Mouse (Mus musculus) bone marrow macrophage, adult 2 months (primary cell): ENCODE results near the gene Actl6b. TPM values are rescaled to one million over a fixed set of nuclear protein-coding genes. Genes with fewer than 3 reads are reported as not detected.

Experiments
- H3K27ac ChIP-seq: 2 replicates; pipeline ENCODE4 v1.5.1; 2012; ENCODE audit warnings: low read depth, low read length; ENCODE audit not compliant: insufficient read depth
- H3K4me1 ChIP-seq: 2 replicates; pipeline ENCODE4 v1.6.1; 2012; ENCODE audit warnings: low read length; ENCODE audit not compliant: control insufficient read depth, insufficient read depth
- H3K4me3 ChIP-seq: 2 replicates; pipeline ENCODE4 v1.5.1; 2012; ENCODE audit warnings: mild to moderate bottlenecking, low read length, moderate library complexity; ENCODE audit not compliant: insufficient read depth
- CTCF ChIP-seq: IDR thresholded peaks from 2 replicates; pipeline ENCODE4 v1.5.1; 2012; ENCODE audit warnings: low read depth, mild to moderate bottlenecking, low read length, moderate library complexity
- POLR2A ChIP-seq: IDR thresholded peaks from 2 replicates; pipeline ENCODE4 v1.6.1; 2012; ENCODE audit warnings: mild to moderate bottlenecking, low read depth, low read length, borderline replicate concordance
- polyA plus RNA-seq: library from polyadenylated mRNA; stranded (reverse); fragments of >200 nt; gene quantifications from 2 replicates; pipeline ENCODE4 v1.2.4, GENCODE M21; 2012; ENCODE audit not compliant: missing spikeins, insufficient read depth, insufficient read length

Actl6b gene
- polyA plus RNA-seq, 1 experiment: not detected

DNA sequence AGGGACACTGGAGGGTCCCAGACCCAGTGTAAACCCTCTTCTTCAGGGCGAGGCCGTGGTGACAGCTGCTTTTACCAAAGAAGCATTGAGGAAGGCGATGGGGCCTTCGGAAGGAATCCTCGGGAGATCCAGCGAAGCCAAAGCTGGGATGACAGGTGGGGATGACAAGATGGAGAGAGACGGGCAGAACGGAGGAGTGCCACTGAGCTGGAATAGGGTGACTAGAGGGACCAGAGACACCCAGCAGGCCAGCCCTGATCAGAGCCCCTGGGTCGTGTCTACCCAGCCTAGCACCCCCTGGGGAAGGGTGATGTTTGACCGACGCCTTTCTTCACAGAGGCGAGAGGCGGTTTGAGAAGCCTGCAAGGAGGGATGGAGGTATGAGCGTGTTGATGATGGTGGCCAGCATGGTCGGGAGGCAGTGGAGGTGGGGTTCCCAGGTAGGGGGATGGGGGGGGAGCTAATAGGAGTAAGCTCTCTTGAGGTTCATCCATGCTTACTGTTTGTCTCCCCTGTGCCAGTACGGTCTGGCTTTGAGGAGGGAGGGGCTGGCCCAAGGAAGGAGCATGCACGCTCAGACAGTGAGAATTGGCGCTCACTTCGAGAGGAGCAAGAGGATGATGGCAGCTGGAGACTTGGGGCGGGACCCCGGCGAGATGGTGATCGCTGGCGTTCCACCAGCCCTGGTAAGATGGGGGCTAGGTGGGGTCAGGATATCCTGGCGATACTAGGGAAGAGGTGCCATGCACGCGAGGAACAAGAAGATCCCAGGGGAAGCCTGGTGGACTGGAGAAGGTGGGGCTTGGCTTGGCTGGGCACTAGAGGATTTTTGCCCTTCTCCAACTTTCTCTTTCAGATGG is 33.4 kb upstream of the Actl6b start:
- Histone ChIP-seq H3K4me1 (no peaks in the 10 kb centered on the region), H3K4me3 (no peak overlapping the region), H3K27ac (no peak overlapping the region)
- TF ChIP-seq CTCF: no peak

DNA sequence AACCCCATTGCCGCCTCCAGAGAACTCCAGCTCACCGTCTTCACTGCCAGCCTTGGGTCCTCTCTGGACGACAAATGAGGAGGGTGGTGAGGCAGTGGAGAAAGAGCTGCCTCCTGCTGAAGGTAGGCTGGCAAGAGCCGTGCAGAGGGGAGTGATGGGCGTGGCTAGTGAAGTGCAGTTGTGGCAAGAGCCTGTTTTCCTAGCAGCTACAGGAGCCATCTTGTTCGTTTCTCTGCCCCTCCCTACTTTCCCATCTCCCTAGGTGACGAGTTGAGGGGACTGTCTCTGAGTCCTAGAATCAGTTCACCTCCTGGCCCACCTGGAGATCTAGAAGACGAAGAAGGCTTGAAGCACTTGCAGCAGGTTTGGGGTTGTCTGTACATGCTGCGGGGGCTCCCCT is 31.5 kb upstream of the Actl6b start:
- TF ChIP-seq CTCF: no peak
- no peak for TF ChIP-seq POLR2A

DNA sequence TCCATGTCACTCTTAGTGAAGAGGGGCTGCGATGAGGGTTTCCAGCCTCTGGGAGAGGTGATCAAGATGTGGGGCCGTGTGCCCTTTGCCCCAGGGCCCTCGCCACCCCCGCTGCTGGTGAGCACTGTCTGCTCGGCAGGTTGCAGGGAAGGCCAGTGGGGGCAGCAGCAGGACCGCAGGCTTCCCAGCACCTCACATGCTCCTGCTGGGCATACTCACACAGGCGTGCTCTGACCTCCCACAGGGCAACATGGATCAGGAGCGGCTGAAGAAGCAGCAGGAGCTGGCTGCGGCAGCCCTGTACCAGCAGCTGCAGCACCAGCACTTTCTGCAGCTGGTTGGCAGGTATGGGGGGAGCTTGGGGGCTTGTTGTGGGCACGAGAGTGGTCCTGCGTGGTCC is 30.6 kb upstream of the Actl6b start:
- Histone ChIP-seq H3K4me3 (no peak overlapping the region), H3K27ac (no peak overlapping the region), H3K4me1 (no peaks in the 10 kb centered on the region; the same call in 1 of the 2 replicates)

More for the DNA sequence above, 31.5 kb upstream of the Actl6b start:
- no peak overlapping the region for H3K27ac ChIP-seq
- no peaks in the 10 kb centered on the region for H3K4me1 ChIP-seq
- H3K4me3 ChIP-seq: no peak overlapping the region

GRCm38 (mm10) chr5:137523396-137524250 is 29.7 kb upstream of the Actl6b start:
- no peak overlapping the region for H3K27ac ChIP-seq
- no peaks in the 10 kb centered on the region; the same call in 1 of the 2 replicates for H3K4me1 ChIP-seq
- no peak for TF ChIP-seq POLR2A
- no peak overlapping the region for H3K4me3 ChIP-seq

More for the DNA sequence above, 30.6 kb upstream of the Actl6b start:
- TF ChIP-seq CTCF (no peak), POLR2A (no peak)

GRCm38 (mm10) chr5:137524251-137524515 is 29.1 kb upstream of the Actl6b start:
- TF ChIP-seq POLR2A: no peak
- no peak for TF ChIP-seq CTCF
- H3K4me1 ChIP-seq: no peaks in the 10 kb centered on the region; the same call in 1 of the 2 replicates
- no peak overlapping the region for H3K4me3 ChIP-seq
- H3K27ac ChIP-seq: no peak overlapping the region

DNA sequence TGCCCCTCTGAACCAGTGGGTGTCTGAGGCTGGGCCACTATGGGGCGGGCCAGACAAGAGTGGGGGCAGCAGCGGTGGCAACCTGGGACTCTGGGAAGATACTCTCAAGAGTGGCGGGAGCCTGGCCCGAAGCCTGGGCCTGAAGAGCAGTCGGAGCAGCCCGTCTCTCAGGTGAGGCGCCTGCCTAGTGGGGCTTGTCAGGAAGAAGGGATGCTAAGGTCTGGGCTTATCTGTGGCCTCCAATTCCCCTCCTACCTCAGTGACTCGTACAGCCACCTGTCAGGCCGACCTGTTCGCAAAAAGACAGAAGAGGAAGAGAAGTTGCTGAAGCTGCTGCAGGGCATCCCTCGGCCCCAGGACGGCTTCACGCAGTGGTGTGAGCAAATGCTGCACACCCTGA is 28.6 kb upstream of the Actl6b start:
- no peak overlapping the region for H3K4me3 ChIP-seq
- TF ChIP-seq POLR2A (no peak), CTCF (no peak)
- no peaks in the 10 kb centered on the region; the same call in 1 of the 2 replicates for H3K4me1 ChIP-seq
- H3K27ac ChIP-seq: no peak overlapping the region

GRCm38 (mm10) chr5:137525511-137525910 is 27.8 kb upstream of the Actl6b start:
- Histone ChIP-seq H3K4me1 (peaks cover 4% of the 10 kb centered on the region; the same call in 1 of the 2 replicates), H3K4me3 (no peak overlapping the region), H3K27ac (no peak overlapping the region)
- TF ChIP-seq CTCF: no peak
- no peak for TF ChIP-seq POLR2A

GRCm38 (mm10) chr5:137526192-137526936 is 27.0 kb upstream of the Actl6b start:
- Histone ChIP-seq H3K4me1 (peaks cover 4% of the 10 kb centered on the region; the same call in 1 of the 2 replicates), H3K27ac (no peak overlapping the region), H3K4me3 (no peak overlapping the region)
- no peak for TF ChIP-seq POLR2A
- TF ChIP-seq CTCF: no peak

- peaks cover 4% of the 10 kb centered on the region; the same call in 1 of the 2 replicates for H3K4me1 ChIP-seq
- no peak overlapping the region for H3K4me3 ChIP-seq
- H3K27ac ChIP-seq: no peak overlapping the region
- TF ChIP-seq POLR2A: no peak
- TF ChIP-seq CTCF: no peak
These were observed 25.9 kb upstream of the Actl6b start for GRCm38 (mm10) chr5:137527413-137527812.

GRCm38 (mm10) chr5:137528247-137528968 is 24.9 kb upstream of the Actl6b start:
- Histone ChIP-seq H3K27ac (no peak overlapping the region), H3K4me3 (no peak overlapping the region), H3K4me1 (peaks cover 4% of the 10 kb centered on the region; the same call in 1 of the 2 replicates)
- TF ChIP-seq CTCF (no peak), POLR2A (no peak)
